Mouse (Mus musculus): ENCODE measurements around the gene Tinagl1. TPM values are rescaled to one million over a fixed set of nuclear protein-coding genes. Genes with fewer than 3 reads are reported as not detected.

Tinagl1 gene
- polyA plus RNA-seq, 1 experiment: 8.1 TPM

GRCm38 (mm10) chr4:130138441-130139213 is 36.3 kb downstream of the Tinagl1 start:
- peak; percentile 88 for DNase-seq (ENCODE audit: low read depth)
- no peak for TF ChIP-seq POLR2A (IDR thresholded peaks at IDR 0.05; ENCODE audit: borderline replicate concordance, extremely low read depth, insufficient read depth, insufficient read length, poor library complexity, severe bottlenecking)
- peak; percentile 92 for TF ChIP-seq CTCF (IDR thresholded peaks at IDR 0.05; ENCODE audit: borderline replicate concordance, extremely low read depth, insufficient read depth, insufficient read length)

DNA sequence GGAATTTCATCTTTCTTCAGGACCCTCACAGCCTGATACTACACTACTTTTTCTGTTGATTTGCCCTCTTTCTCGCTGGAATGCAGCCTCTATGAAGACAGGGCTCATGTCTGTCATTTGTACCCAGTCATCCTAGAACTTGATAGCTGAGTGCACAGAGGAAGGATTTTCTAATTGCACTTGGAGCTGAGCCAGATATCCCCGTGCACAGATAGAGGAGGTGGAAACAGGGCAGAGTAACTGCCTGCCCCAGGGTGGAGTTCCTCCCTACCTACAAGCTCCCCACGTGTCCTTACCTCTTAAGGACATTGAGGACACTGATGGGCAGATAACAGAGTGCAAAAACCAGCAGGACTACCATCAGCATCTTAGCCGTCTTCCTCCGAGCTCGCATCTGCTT is 41.5 kb downstream of the Tinagl1 start:
- TF ChIP-seq POLR2A (IDR thresholded peaks at IDR 0.05; ENCODE audit: borderline replicate concordance, extremely low read depth, insufficient read depth, insufficient read length, poor library complexity, severe bottlenecking): no peak
- no peak for TF ChIP-seq CTCF (IDR thresholded peaks at IDR 0.05; ENCODE audit: borderline replicate concordance, extremely low read depth, insufficient read depth, insufficient read length)

DNA sequence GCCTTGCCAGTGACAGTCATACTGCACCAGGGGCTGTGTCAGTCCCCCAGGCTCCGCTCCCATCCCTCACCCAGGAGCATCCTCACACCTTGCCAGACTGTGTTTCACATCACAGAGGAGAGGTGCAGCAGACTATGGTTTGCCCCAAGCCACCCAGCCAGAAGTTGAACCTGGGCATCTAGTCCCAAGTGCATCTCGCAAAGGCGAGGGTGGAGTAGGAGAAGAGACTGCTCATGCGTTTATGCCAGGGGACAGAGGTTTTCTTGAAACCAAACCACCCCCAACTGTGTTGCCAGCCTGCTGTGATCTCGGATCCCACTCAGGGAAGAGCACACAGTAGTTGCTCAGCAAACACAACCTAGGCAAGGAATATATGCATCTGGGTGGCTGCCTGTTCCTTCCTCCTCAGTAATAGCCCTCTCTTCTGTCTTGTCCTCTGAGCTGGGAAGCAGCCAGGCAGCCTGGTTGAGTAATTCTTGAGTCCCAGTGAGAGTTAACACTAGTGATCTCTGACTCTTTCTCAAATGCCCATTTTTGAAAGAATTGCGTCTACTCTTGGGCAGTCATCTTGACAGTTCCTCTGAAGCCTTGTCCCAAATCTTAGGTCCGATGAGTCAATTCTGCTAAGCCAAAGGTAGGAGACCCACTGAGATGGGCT is 43.3 kb downstream of the Tinagl1 start:
- TF ChIP-seq POLR2A (IDR thresholded peaks at IDR 0.05; ENCODE audit: borderline replicate concordance, extremely low read depth, insufficient read depth, insufficient read length, poor library complexity, severe bottlenecking): no peak
- TF ChIP-seq CTCF (IDR thresholded peaks at IDR 0.05; ENCODE audit: borderline replicate concordance, extremely low read depth, insufficient read depth, insufficient read length): no peak
- no peak for DNase-seq (ENCODE audit: low read depth)

More for the DNA sequence above, 41.5 kb downstream of the Tinagl1 start:
- DNase-seq (ENCODE audit: low read depth): no peak

DNA sequence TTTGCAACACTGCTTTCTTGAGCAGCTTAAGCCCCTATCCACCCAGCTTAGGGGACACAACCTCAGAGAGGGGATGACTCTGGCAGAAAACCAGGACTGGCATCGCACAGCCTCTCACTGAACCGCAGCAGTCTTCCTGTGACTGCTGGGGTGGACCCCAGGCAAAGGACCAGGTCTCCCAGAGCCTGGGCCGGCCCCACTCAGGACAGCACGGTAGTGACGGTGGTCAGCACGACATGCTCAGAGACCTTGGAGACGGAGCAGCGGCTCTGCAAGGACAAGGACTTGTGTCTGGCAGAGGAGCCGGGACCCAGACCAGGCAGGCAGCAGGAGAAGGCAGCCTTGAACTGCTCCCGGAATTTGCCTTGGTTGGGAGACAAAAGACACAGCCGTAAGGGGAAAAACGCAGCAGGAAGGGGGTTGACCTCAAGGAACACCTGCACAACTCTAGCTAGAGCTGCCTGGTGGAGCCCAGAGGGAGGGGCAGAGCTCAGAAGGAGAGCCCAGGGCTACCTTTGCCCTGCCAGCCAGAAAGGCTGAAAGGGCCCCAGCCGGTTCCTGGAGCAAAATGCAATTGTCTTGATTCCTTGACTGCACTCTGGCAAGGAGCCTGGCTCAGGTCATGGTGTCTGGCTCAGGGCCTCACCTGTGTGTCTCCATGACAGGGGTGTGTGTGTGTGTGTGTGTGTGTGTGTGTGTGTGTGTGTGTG is 44.1 kb downstream of the Tinagl1 start:
- no peak for DNase-seq (ENCODE audit: low read depth)
- TF ChIP-seq POLR2A (IDR thresholded peaks at IDR 0.05; ENCODE audit: borderline replicate concordance, extremely low read depth, insufficient read depth, insufficient read length, poor library complexity, severe bottlenecking) (no peak), CTCF (IDR thresholded peaks at IDR 0.05; ENCODE audit: borderline replicate concordance, extremely low read depth, insufficient read depth, insufficient read length) (no peak)

DNA sequence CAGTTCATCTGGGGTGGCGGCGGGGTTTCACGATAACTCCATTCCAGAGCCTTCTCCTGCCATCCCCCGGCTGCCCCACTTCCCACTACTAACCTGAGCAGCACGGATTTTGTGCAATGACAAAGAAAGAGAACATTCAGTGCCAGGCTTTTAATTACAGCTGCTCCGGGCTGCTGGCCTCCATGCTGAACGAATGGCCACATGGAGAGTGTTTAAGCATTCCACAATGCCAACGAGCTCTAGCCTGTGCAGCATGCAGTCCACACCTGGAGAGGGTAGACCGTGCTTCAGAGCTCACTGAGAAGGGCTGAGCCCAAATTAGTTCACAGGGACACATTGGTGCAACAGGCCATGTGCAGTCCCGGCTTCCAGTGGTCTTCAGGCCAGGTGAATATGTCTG is 44.8 kb downstream of the Tinagl1 start:
- TF ChIP-seq CTCF (IDR thresholded peaks at IDR 0.05; ENCODE audit: borderline replicate concordance, extremely low read depth, insufficient read depth, insufficient read length) (no peak), POLR2A (IDR thresholded peaks at IDR 0.05; ENCODE audit: borderline replicate concordance, extremely low read depth, insufficient read depth, insufficient read length, poor library complexity, severe bottlenecking) (no peak)
- DNase-seq (ENCODE audit: low read depth): no peak

DNA sequence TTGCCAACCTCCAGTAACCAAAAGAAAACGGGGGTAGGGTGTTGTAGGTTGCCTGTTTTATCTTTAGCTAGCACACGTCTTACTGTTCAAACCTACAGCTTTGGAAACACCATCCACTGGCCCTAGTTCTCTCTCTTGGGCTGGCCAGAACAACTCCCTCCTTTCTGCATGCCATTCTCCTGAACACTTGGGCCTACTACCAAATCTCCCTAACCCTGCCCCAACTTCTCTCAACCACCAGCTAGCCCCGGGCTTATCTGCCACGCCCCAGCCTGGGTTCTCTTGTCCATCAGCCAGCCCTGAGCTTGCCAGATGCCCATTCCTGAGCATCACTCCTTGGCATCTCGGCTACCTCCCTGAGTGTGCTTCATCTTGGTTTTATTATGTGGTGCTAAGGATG is 46.0 kb downstream of the Tinagl1 start:
- TF ChIP-seq POLR2A (IDR thresholded peaks at IDR 0.05; ENCODE audit: borderline replicate concordance, extremely low read depth, insufficient read depth, insufficient read length, poor library complexity, severe bottlenecking) (no peak), CTCF (IDR thresholded peaks at IDR 0.05; ENCODE audit: borderline replicate concordance, extremely low read depth, insufficient read depth, insufficient read length) (no peak)
- no peak for DNase-seq (ENCODE audit: low read depth)

GRCm38 (mm10) chr4:130125935-130126334 is 49.0 kb downstream of the Tinagl1 start:
- TF ChIP-seq POLR2A (IDR thresholded peaks at IDR 0.05; ENCODE audit: borderline replicate concordance, extremely low read depth, insufficient read depth, insufficient read length, poor library complexity, severe bottlenecking) (no peak), CTCF (IDR thresholded peaks at IDR 0.05; ENCODE audit: borderline replicate concordance, extremely low read depth, insufficient read depth, insufficient read length) (no peak)
- DNase-seq (ENCODE audit: low read depth): no peak

- no peak for DNase-seq (ENCODE audit: low read depth)
- TF ChIP-seq CTCF (IDR thresholded peaks at IDR 0.05; ENCODE audit: borderline replicate concordance, extremely low read depth, insufficient read depth, insufficient read length) (no peak), POLR2A (IDR thresholded peaks at IDR 0.05; ENCODE audit: borderline replicate concordance, extremely low read depth, insufficient read depth, insufficient read length, poor library complexity, severe bottlenecking) (no peak)
Measured at GRCm38 (mm10) chr4:130125164-130125563, 49.8 kb downstream of the Tinagl1 start.

DNA sequence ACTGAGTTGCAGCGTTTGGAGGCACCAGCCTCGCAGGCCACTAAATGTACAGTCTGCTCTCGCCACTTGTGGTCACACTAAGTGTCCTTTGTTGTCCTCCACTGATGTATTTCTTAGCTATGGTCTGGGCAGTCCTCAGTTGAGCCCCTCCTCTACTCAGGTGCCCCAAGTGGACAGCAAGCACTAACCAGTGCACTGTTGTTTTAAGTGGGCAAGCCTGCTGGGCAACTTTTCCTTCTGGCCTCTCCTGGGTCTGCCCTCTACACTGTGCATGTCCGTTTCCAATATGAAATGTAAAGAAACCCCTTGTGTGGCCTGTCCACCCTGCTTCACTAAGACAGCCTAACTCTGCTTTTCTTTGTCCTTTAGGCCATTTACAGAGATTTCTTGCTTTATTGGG is 50.8 kb downstream of the Tinagl1 start:
- DNase-seq (ENCODE audit: low read depth): no peak
- TF ChIP-seq CTCF (IDR thresholded peaks at IDR 0.05; ENCODE audit: borderline replicate concordance, extremely low read depth, insufficient read depth, insufficient read length) (no peak), POLR2A (IDR thresholded peaks at IDR 0.05; ENCODE audit: borderline replicate concordance, extremely low read depth, insufficient read depth, insufficient read length, poor library complexity, severe bottlenecking) (no peak)

- no peak for TF ChIP-seq POLR2A (IDR thresholded peaks at IDR 0.05; ENCODE audit: borderline replicate concordance, extremely low read depth, insufficient read depth, insufficient read length, poor library complexity, severe bottlenecking)
- no peak for TF ChIP-seq CTCF (IDR thresholded peaks at IDR 0.05; ENCODE audit: borderline replicate concordance, extremely low read depth, insufficient read depth, insufficient read length)
- no peak for DNase-seq (ENCODE audit: low read depth)
Measured at GRCm38 (mm10) chr4:130123020-130123419, 51.9 kb downstream of the Tinagl1 start.

DNA sequence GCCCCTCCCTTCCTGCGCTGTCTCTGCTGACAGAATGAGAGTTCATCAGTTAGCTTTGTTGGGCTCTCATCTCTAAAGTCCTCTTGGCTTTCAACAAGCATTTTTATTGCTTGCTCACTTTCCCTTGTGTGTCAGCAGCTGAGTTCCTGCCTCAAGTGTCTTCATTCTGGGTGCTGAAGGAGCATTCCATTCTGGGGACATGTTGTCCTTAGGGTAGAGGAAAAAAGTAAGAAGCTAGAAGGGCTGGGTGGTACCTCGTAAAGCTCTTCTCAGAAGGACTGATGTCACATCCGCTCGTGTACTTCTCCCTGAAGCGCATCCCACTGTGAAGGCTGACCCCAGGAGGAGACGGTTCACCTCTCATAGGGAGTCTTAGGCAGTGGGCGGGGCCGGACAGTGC is 53.4 kb downstream of the Tinagl1 start:
- TF ChIP-seq CTCF (IDR thresholded peaks at IDR 0.05; ENCODE audit: borderline replicate concordance, extremely low read depth, insufficient read depth, insufficient read length): no peak
- no peak for TF ChIP-seq POLR2A (IDR thresholded peaks at IDR 0.05; ENCODE audit: borderline replicate concordance, extremely low read depth, insufficient read depth, insufficient read length, poor library complexity, severe bottlenecking)
- no peak for DNase-seq (ENCODE audit: low read depth)
